Mouse (Mus musculus): ENCODE measurements around the gene Slc48a1.

DNA sequence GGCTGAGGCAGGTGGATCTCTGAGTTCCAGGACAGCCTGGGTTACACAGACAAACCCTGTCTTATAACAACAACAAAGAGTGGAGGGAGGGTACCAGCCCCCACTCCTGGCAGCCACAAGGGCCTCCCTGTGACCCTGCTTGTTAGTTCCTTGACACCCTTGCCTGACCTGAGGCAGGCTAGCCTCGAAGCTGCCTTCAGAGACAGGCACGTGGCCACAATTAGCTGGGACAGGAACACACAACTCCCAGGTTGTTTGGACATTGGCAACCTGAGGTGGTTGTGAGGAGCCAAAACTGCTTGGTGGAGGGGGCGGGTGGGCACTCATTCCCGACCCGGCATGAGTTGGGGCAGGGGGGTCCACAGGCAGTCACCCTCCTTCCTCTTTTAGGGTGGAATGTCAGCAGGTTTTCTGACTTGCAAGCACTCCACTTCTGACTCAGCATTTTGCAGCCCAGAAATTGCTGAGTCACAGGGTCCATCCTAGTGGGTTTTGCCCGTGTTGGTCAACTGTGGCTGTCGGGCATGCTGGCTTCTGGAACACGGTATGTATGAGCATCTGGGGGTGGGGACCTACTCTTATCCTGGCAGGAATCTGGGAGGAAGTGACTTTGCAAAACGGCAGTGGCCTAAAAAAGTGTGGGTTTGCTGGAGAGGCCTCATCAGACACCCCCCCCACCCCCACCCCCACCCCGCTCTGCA is 8.2 kb downstream of the Slc48a1 start:
- no peak for TF ChIP-seq EP300 (IDR thresholded peaks at IDR 0.05; ENCODE audit: low read depth in 1 of 2, low read length in 2 of 2)
- no peak for TF ChIP-seq CTCF (IDR thresholded peaks at IDR 0.05 in 2 of 3, conservative IDR thresholded peaks at IDR 0.05 in 1 of 3; ENCODE audit: control insufficient read depth in 1 of 3, insufficient read depth in 1 of 3, low read depth in 2 of 3, low read length in 3 of 3, poor library complexity in 1 of 3, severe bottlenecking in 1 of 3)
- no peak for TF ChIP-seq CHD1 (IDR thresholded peaks at IDR 0.05; ENCODE audit: low read depth, low read length)
- no peak for TF ChIP-seq SIN3A (IDR thresholded peaks at IDR 0.05; ENCODE audit: low read length)
- peak in 1 of 2 experiments; percentile 80; a peak in 2 of 4 replicates for TF ChIP-seq POLR2A (IDR thresholded peaks at IDR 0.05; ENCODE audit: control insufficient read depth in 1 of 2, insufficient read depth in 1 of 2, low read depth in 1 of 2, low read length in 2 of 2, poor library complexity in 1 of 2)
- TF ChIP-seq CHD2 (IDR thresholded peaks at IDR 0.05; ENCODE audit: low read length), result no peak
- TF ChIP-seq ZMIZ1 (IDR thresholded peaks at IDR 0.05; ENCODE audit: low read depth, low read length), result no peak
- no peak for TF ChIP-seq BHLHE40 (IDR thresholded peaks at IDR 0.05; ENCODE audit: borderline replicate concordance, low read depth, low read length)
- no peak for TF ChIP-seq HCFC1 (IDR thresholded peaks at IDR 0.05; ENCODE audit: low read depth, low read length)
- TF ChIP-seq USF1 (IDR thresholded peaks at IDR 0.05; ENCODE audit: low read depth, low read length), result no peak

Measured in MEL (cell line).